Comparison of ENCODE assay signal across 9 mouse cellular contexts in genomic region chr14:54900383-54900782, GRCm38 (mm10). TPM values are rescaled to one million over a fixed set of nuclear protein-coding genes. Genes with fewer than 3 reads are reported as not detected.
A peak's percentile ranks its signal among the peaks of the same experiment; 100 is the strongest.
DNase-seq lines count a peak whose midpoint lies in the region; ATAC-seq lines count a peak whose summit lies in the region.
"Had no signal": no experiment of that assay in that cellular context is flagged by ENCODE, and none has a peak within 500 bp of the region (broad histone marks: within the 10 kb centered on the region; RNA-seq: fewer than 3 reads in every experiment).

No protein-coding gene starts in this region.

- peak; percentile 76 for DNase-seq in adrenal gland, postnatal 10 days
- peak; percentile 83 for DNase-seq in kidney, postnatal 10 days
- no peak for DNase-seq in liver, embryonic 11.5 days (ENCODE audit: low spot score)
- peak; percentile 52 to 60 for DNase-seq in natural killer cell, adult 2 months (ENCODE audit: low spot score in 2 of 2)
- DNase-seq in thymus, postnatal 0 days (ENCODE audit: low spot score) = peak; percentile 76

- no peaks in the 10 kb centered on the region for H3K9me3 ChIP-seq in embryonic facial prominence, embryonic 12.5 days
- H3K9me3 ChIP-seq in heart, embryonic 16.5 days (replicated peaks; ENCODE audit: control insufficient read depth, low read length) = no peaks in the 10 kb centered on the region
- H3K9me3 ChIP-seq in liver, embryonic 11.5 days (ENCODE audit: control insufficient read depth, low read length) = no peaks in the 10 kb centered on the region

- H3K27me3 ChIP-seq in embryonic facial prominence, embryonic 12.5 days = no peaks in the 10 kb centered on the region
- no peaks in the 10 kb centered on the region for H3K27me3 ChIP-seq in heart, embryonic 16.5 days (ENCODE audit: control insufficient read depth, insufficient read depth, low read length)
- H3K27me3 ChIP-seq in liver, embryonic 11.5 days (replicated peaks; ENCODE audit: control insufficient read depth, insufficient read depth, low read length) = no peaks in the 10 kb centered on the region

- H3K27ac ChIP-seq in embryonic facial prominence, embryonic 12.5 days = no peak overlapping the region
- H3K27ac ChIP-seq in heart, embryonic 16.5 days (ENCODE audit: low read length) = no peak overlapping the region
- no peak overlapping the region; the same call in 1 of the 2 replicates for H3K27ac ChIP-seq in liver, embryonic 11.5 days (ENCODE audit: low read depth, low read length)

- WGBS in embryonic facial prominence, embryonic 12.5 days = 1% methylated on average over 3 of the region's 3 CpGs
- 0% methylated on average over 3 of the region's 3 CpGs for WGBS in heart, embryonic 16.5 days
- WGBS in liver, embryonic 11.5 days = 0% methylated on average over 3 of the region's 3 CpGs

- H3K9ac ChIP-seq in embryonic facial prominence, embryonic 12.5 days = no peak overlapping the region
- H3K9ac ChIP-seq in heart, embryonic 16.5 days (ENCODE audit: low read length) = peak overlapping the region; percentile 25
- no peak overlapping the region for H3K9ac ChIP-seq in liver, embryonic 11.5 days (ENCODE audit: low read depth, low read length)

- H3K4me2 ChIP-seq in embryonic facial prominence, embryonic 12.5 days (replicated peaks) = no peak overlapping the region
- H3K4me2 ChIP-seq in heart, embryonic 16.5 days (ENCODE audit: low read depth, low read length) = no peak overlapping the region
- no peak overlapping the region for H3K4me2 ChIP-seq in liver, embryonic 11.5 days

- ATAC-seq in CD4-positive, CD25-positive, alpha-beta regulatory T cell, adult 4 months = peak; percentile 85
- ATAC-seq in embryonic facial prominence, embryonic 12.5 days (ENCODE audit: insufficient number of reproducible peaks, insufficient read depth, low FRiP score, low TSS enrichment) = peak; percentile 43; the same call in 1 of the 2 replicates
- peak; percentile 56; the same call in 1 of the 2 replicates for ATAC-seq in heart, embryonic 16.5 days (replicated peaks; ENCODE audit: extremely low read depth, insufficient read depth, low FRiP score)
- peak; percentile 60 for ATAC-seq in liver, embryonic 11.5 days (replicated peaks; ENCODE audit: low FRiP score)

- H3K4me1 ChIP-seq in embryonic facial prominence, embryonic 12.5 days = 0 out of 2 replicates have a peak, but pooled peaks cover 7% of the 10 kb centered on the region
- peaks cover 15% of the 10 kb centered on the region for H3K4me1 ChIP-seq in heart, embryonic 16.5 days (ENCODE audit: control insufficient read depth, insufficient read depth, low read length)
- H3K4me1 ChIP-seq in liver, embryonic 11.5 days (replicated peaks; ENCODE audit: control insufficient read depth, insufficient read depth, low read length) = peaks cover 7% of the 10 kb centered on the region

- H3K4me3 ChIP-seq in embryonic facial prominence, embryonic 12.5 days = no peak overlapping the region
- H3K4me3 ChIP-seq in heart, embryonic 16.5 days (ENCODE audit: low read length) = no peak overlapping the region
- H3K4me3 ChIP-seq in liver, embryonic 11.5 days (ENCODE audit: low read depth, low read length) = no peak overlapping the region

- H3K36me3 ChIP-seq in embryonic facial prominence, embryonic 12.5 days = peaks cover 45% of the 10 kb centered on the region
- H3K36me3 ChIP-seq in heart, embryonic 16.5 days (ENCODE audit: control insufficient read depth, insufficient read depth) = peaks cover 30% of the 10 kb centered on the region
- H3K36me3 ChIP-seq in liver, embryonic 11.5 days (ENCODE audit: control insufficient read depth, insufficient read depth, low read length) = peaks cover 24% of the 10 kb centered on the region

RNA-seq across cellular contexts. Expression of gene Pabpn1, which starts 8.1 kb away (rescaled TPM):
- 10 to 100 TPM; 19.6 to 33.9 TPM for polyA plus RNA-seq in CD4-positive, CD25-positive, alpha-beta regulatory T cell, adult 4 months (2017; shearing (Covaris generic))
- 100 to 1,000 TPM; 159 to 198 TPM for total RNA-seq in adrenal gland, postnatal 10 days (2021)
- 199 and 201 TPM in 2 replicates for polyA plus RNA-seq in embryonic facial prominence, embryonic 12.5 days (2016; fragmentation: Nextera tagmentation; extraction: Ambion mirVana)
- 61.9 and 68.4 TPM in 2 replicates for polyA plus RNA-seq in heart, embryonic 16.5 days (2015; fragmentation: Nextera tagmentation; extraction: Ambion mirVana)
- 117 and 132 TPM in 2 replicates for polyA plus RNA-seq in liver, embryonic 11.5 days (2014; fragmentation: Nextera tagmentation; extraction: Ambion mirVana)
- 91.7 and 109 TPM in 2 replicates for polyA plus RNA-seq in thymus, postnatal 0 days (2015; fragmentation: Nextera tagmentation; extraction: Ambion mirVana)

RNA-seq across cellular contexts. Expression of gene Slc22a17, which starts 12.5 kb away (rescaled TPM):
- polyA plus RNA-seq in CD4-positive, CD25-positive, alpha-beta regulatory T cell, adult 4 months (2017; shearing (Covaris generic)) = 1 to 10 TPM in 1 of 2 experiments, under 1 TPM in 1; 0.71 to 1.1 TPM
- 10 to 100 TPM; 29.8 to 37.2 TPM for total RNA-seq in adrenal gland, postnatal 10 days (2021)
- 114 and 122 TPM in 2 replicates for polyA plus RNA-seq in embryonic facial prominence, embryonic 12.5 days (2016; fragmentation: Nextera tagmentation; extraction: Ambion mirVana)
- polyA plus RNA-seq in heart, embryonic 16.5 days (2015; fragmentation: Nextera tagmentation; extraction: Ambion mirVana) = 27.2 and 31.9 TPM in 2 replicates
- 10.5 and 14.0 TPM in 2 replicates for polyA plus RNA-seq in liver, embryonic 11.5 days (2014; fragmentation: Nextera tagmentation; extraction: Ambion mirVana)
- 4.1 and 4.3 TPM in 2 replicates for polyA plus RNA-seq in thymus, postnatal 0 days (2015; fragmentation: Nextera tagmentation; extraction: Ambion mirVana)

RNA-seq across cellular contexts. Expression of gene Gm20521, which starts 17.1 kb away (rescaled TPM):
- polyA plus RNA-seq in CD4-positive, CD25-positive, alpha-beta regulatory T cell, adult 4 months (2017; shearing (Covaris generic)) = not detected
- 1 to 10 TPM; 1.2 to 7.1 TPM for total RNA-seq in adrenal gland, postnatal 10 days (2021)
- polyA plus RNA-seq in embryonic facial prominence, embryonic 12.5 days (2016; fragmentation: Nextera tagmentation; extraction: Ambion mirVana) = 0.24 TPM in 1 of 2 replicates, not detected in the other
- not detected in 2 replicates for polyA plus RNA-seq in heart, embryonic 16.5 days (2015; fragmentation: Nextera tagmentation; extraction: Ambion mirVana)
- polyA plus RNA-seq in liver, embryonic 11.5 days (2014; fragmentation: Nextera tagmentation; extraction: Ambion mirVana) = 0.27 TPM in 1 of 2 replicates, not detected in the other
- 1.2 TPM in 1 of 2 replicates, not detected in the other for polyA plus RNA-seq in thymus, postnatal 0 days (2015; fragmentation: Nextera tagmentation; extraction: Ambion mirVana)
- total RNA-seq: gastrocnemius, postnatal 36 days had no signal

RNA-seq across cellular contexts. Expression of gene Bcl2l2, which starts 17.2 kb away (rescaled TPM):
- 1 to 10 TPM; 1.3 to 2.7 TPM for polyA plus RNA-seq in CD4-positive, CD25-positive, alpha-beta regulatory T cell, adult 4 months (2017; shearing (Covaris generic))
- total RNA-seq in adrenal gland, postnatal 10 days (2021) = 10 to 100 TPM; 39.3 to 44.2 TPM
- polyA plus RNA-seq in embryonic facial prominence, embryonic 12.5 days (2016; fragmentation: Nextera tagmentation; extraction: Ambion mirVana) = 2.8 and 3.6 TPM in 2 replicates
- polyA plus RNA-seq in heart, embryonic 16.5 days (2015; fragmentation: Nextera tagmentation; extraction: Ambion mirVana) = 3.3 and 4.3 TPM in 2 replicates
- polyA plus RNA-seq in liver, embryonic 11.5 days (2014; fragmentation: Nextera tagmentation; extraction: Ambion mirVana) = 2.0 and 2.1 TPM in 2 replicates
- 1.5 and 1.7 TPM in 2 replicates for polyA plus RNA-seq in thymus, postnatal 0 days (2015; fragmentation: Nextera tagmentation; extraction: Ambion mirVana)

RNA-seq across cellular contexts. Expression of gene Ppp1r3e, which starts 23.0 kb away (rescaled TPM):
- polyA plus RNA-seq in CD4-positive, CD25-positive, alpha-beta regulatory T cell, adult 4 months (2017; shearing (Covaris generic)) = 1 to 10 TPM in 1 of 2 experiments, not detected in 1; 1.1 TPM
- total RNA-seq in adrenal gland, postnatal 10 days (2021) = 10 to 100 TPM; 11.2 to 16.6 TPM
- polyA plus RNA-seq in embryonic facial prominence, embryonic 12.5 days (2016; fragmentation: Nextera tagmentation; extraction: Ambion mirVana) = 0.56 and 1.3 TPM in 2 replicates
- polyA plus RNA-seq in heart, embryonic 16.5 days (2015; fragmentation: Nextera tagmentation; extraction: Ambion mirVana) = 0.59 and 1.4 TPM in 2 replicates
- polyA plus RNA-seq in liver, embryonic 11.5 days (2014; fragmentation: Nextera tagmentation; extraction: Ambion mirVana) = 1.1 and 2.1 TPM in 2 replicates
- polyA plus RNA-seq in thymus, postnatal 0 days (2015; fragmentation: Nextera tagmentation; extraction: Ambion mirVana) = 1.8 and 2.2 TPM in 2 replicates
